Mouse (Mus musculus): Measurements from ENCODE around the gene Ftl1.

- TF ChIP-seq CTCF (conservative IDR thresholded peaks at IDR 0.05; ENCODE audit: low read length) (no peak), NANOG (IDR thresholded peaks at IDR 0.05; ENCODE audit: borderline replicate concordance, low read length) (no peak)
Measured at GRCm38 (mm10) chr7:45421194-45421593, 38.5 kb downstream of the Ftl1 start.

Measured in E14TG2a.4 (cell line).